Mouse (Mus musculus) kidney, embryonic 15.5 days (tissue): ENCODE measurements around the gene Slc41a3. TPM values are rescaled to one million over a fixed set of nuclear protein-coding genes. Genes with fewer than 3 reads are reported as not detected.

Experiments used
- ATAC-seq: fragments of 200-750 bp; cut with Nextera tagmentation; replicated peaks from 2 replicates; pipeline ENCODE4 v1.8.0; 2017; ENCODE audit warnings: moderate TSS enrichment; ENCODE audit not compliant: low FRiP score
- H3K27ac ChIP-seq: fragments of 300-500 bp; sonication (generic); 2 replicates; pipeline ENCODE4 v1.5.1; 2015; ENCODE audit warnings: mild to moderate bottlenecking, inconsistent platforms
- H3K27me3 ChIP-seq: fragments of 300-500 bp; sonication (generic); 2 replicates; pipeline ENCODE4 v1.6.1; 2015; ENCODE audit warnings: inconsistent platforms
- H3K36me3 ChIP-seq: fragments of 300-500 bp; sonication (generic); 2 replicates; pipeline ENCODE4 v1.6.1; 2015; ENCODE audit warnings: inconsistent platforms
- H3K4me1 ChIP-seq: fragments of 300-500 bp; sonication (generic); 2 replicates; pipeline ENCODE4 v1.6.1; 2015; ENCODE audit warnings: inconsistent platforms
- H3K4me2 ChIP-seq: fragments of 300-500 bp; sonication (generic); 2 replicates; pipeline ENCODE4 v1.6.1; 2015; ENCODE audit warnings: moderate library complexity, mild to moderate bottlenecking, inconsistent platforms
- H3K4me3 ChIP-seq: fragments of 300-500 bp; sonication (generic); replicated peaks from 2 replicates; pipeline ENCODE4 v1.5.1; 2015; ENCODE audit warnings: mild to moderate bottlenecking, inconsistent platforms
- H3K9ac ChIP-seq: fragments of 300-500 bp; sonication (generic); 2 replicates; pipeline ENCODE4 v1.6.1; 2015; ENCODE audit warnings: mild to moderate bottlenecking, inconsistent platforms
- H3K9me3 ChIP-seq: fragments of 300-500 bp; sonication (generic); replicated peaks from 2 replicates; pipeline ENCODE4 v1.6.1; 2016; ENCODE audit warnings: inconsistent platforms
- WGBS: fragments of 180-500 bp; shearing (Covaris S2); methylation state at CpG from one replicate; pipeline ENCODE4 v1.1.7; 2015; ENCODE audit warnings: mixed read lengths; 5-methylcytosine and 5-hydroxymethylcytosine counted together
- polyA plus RNA-seq: library from polyadenylated mRNA; unstranded; fragments of >200 nt; fragmentation: Nextera tagmentation; extraction: Ambion mirVana; gene quantifications from 2 replicates; pipeline ENCODE4 v1.2.1, GENCODE M21; 2015

Gene Slc41a3
- polyA plus RNA-seq, 1 experiment from 2014 or later: 7.6 TPM

DNA sequence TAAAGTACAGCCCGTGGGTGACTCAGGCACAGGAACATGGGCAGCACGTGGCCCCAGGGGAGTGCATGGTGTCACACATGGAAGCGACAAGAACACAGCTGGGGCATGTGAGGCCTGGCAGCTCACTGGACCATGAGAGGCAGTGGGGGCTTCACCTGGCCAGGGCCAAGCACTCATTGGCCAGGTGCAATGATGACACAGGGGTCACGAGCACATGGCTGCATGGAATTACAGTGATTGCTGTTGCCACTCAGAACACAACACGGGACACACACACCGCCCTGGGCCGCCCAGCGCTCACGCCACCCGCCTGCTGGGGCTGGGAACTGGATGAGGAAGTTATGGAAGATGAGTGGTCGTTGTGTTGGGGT, 56.5 kb downstream of the Slc41a3 start:
- H3K27me3 ChIP-seq: no peaks in the 10 kb centered on the region
- peaks cover 48% of the 10 kb centered on the region for H3K4me1 ChIP-seq
- H3K27ac ChIP-seq: peak overlapping the region; percentile 76
- no peaks in the 10 kb centered on the region for H3K9me3 ChIP-seq
- peak; percentile 47 for ATAC-seq
- no peak overlapping the region for H3K4me2 ChIP-seq
- peaks cover 28% of the 10 kb centered on the region for H3K36me3 ChIP-seq
- WGBS: 63% methylated on average over 11 of the region's 11 CpGs
- no peak overlapping the region for H3K4me3 ChIP-seq
- no peak overlapping the region for H3K9ac ChIP-seq

DNA sequence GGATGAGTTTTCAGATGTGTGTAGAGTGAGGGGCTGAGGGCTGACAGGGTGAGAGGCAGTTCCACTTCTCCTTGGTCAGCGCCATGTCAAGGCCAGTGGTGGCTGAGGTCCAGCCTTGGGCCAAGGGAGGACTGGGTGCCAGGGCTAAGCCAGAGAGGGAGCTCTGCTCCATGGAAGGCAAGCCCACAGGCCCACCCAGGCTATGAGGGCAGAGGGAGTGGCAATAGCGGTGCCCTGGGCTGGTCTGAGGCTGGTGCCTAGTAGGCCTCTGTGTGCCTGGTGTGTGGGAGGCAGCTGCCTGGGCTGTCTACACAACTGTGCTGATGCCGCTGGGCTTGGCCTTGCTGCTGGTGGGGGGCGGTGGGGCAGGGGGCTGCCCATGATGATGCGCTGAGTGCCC, 57.6 kb downstream of the Slc41a3 start:
- Histone ChIP-seq H3K4me2 (no peak overlapping the region), H3K4me3 (no peak overlapping the region), H3K27ac (no peak overlapping the region), H3K36me3 (peaks cover 39% of the 10 kb centered on the region), H3K4me1 (peaks cover 48% of the 10 kb centered on the region), H3K9me3 (no peaks in the 10 kb centered on the region), H3K27me3 (no peaks in the 10 kb centered on the region), H3K9ac (no peak overlapping the region)
- ATAC-seq: no peak
- 85% methylated on average over 5 of the region's 5 CpGs for WGBS

DNA sequence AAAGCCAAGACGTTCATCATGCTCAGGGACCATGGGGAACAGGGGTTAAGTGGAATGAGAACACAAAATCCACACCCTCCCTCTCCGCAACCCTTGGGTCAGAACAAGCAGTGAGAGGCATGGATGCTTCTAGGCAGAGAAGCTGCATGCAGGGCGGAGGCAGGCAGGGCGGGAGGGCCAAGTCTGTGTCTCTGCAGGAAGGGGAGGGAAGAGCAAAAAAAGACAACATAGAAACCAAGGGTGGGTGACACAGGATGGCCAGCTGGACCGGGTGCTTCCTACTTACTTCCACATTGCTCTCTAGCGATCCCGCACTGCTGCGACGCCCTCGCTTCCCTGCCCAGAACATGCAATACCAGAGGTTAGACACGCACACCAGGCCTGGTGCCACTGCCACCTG, 59.2 kb downstream of the Slc41a3 start:
- whole genome bisulfite sequencing: 68% methylated on average over 11 of the region's 11 CpGs
- no peak overlapping the region for H3K4me3 ChIP-seq
- ATAC-seq: no peak; the same call in 1 of the 2 replicates
- peak overlapping the region; percentile 80 for H3K27ac ChIP-seq
- H3K9me3 ChIP-seq: no peaks in the 10 kb centered on the region
- H3K27me3 ChIP-seq: no peaks in the 10 kb centered on the region
- H3K4me1 ChIP-seq: peaks cover 51% of the 10 kb centered on the region
- no peak overlapping the region for H3K9ac ChIP-seq
- H3K36me3 ChIP-seq: peaks cover 55% of the 10 kb centered on the region
- H3K4me2 ChIP-seq: no peak overlapping the region

DNA sequence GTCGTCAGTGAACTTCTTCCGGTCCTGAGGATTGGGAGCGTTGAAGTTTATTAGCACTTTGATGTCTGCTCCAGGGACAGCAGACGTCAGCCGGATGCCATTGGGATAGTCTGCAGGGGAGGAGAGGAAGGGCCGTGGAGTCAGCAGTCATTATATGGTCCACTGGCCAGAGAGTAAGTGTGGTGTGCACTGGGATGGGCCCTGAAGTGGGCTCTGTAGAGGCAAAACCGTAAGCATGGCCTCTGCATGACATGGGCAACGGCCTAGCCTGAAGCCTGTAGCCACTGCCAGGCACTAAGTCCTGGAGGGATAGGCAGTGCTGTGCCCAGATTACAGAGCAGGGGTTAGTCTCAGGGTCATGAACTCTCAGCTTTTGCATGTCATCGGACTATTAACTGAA, 64.2 kb downstream of the Slc41a3 start:
- ATAC-seq: peak; percentile 72
- Histone ChIP-seq H3K27me3 (no peaks in the 10 kb centered on the region), H3K4me2 (no peak overlapping the region), H3K9me3 (no peaks in the 10 kb centered on the region), H3K4me3 (no peak overlapping the region), H3K4me1 (peaks cover 11% of the 10 kb centered on the region), H3K36me3 (peaks cover 99% of the 10 kb centered on the region), H3K27ac (no peak overlapping the region), H3K9ac (no peak overlapping the region)
- 33% methylated on average over 9 of the region's 9 CpGs for WGBS

DNA sequence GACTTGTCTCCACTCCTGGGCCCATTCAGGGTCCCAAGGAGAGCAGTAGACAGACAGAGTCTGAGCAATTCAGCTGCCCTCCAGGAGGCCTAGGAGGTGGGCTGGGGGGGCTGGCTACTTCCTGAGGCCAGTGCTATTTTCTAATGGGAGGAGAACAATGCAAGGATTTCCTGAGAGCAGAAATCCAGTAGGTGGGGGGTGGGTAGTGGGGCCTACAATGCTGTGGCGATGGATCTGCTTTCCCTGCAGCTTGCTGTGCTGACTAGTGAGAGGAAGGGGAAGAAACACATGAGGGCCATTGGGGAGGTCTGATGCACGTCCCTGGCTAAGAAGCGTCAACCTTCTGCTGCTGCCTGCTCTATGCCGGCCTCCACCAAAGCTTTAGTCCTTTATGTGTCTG, 74.2 kb downstream of the Slc41a3 start:
- Histone ChIP-seq H3K27ac (peak overlapping the region; percentile 22), H3K9me3 (no peaks in the 10 kb centered on the region), H3K4me3 (no peak overlapping the region), H3K4me1 (peaks cover 18% of the 10 kb centered on the region), H3K9ac (no peak overlapping the region), H3K4me2 (no peak overlapping the region), H3K27me3 (no peaks in the 10 kb centered on the region), H3K36me3 (peaks cover 69% of the 10 kb centered on the region)
- no peak for ATAC-seq
- WGBS: 74% methylated on average over 4 of the region's 4 CpGs

DNA sequence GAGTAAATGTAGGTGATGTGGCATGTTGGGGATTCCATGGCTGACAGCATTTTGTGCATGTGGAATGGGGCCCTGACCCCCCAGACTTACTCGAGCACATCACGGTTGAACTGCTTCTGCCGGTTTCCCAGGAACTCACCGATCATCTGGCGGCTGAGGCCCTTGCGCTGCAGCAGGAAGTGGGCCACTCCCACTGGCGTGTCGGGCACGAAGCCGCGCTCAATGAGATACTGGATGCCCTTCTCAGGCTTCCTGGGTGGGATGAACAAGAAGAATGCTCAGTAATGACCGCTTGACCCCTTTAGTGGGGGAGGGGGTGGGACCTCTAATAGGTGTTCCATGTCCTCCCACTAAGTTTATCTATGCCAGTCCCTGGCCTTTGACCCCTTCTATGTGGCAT, 75.9 kb downstream of the Slc41a3 start:
- no peaks in the 10 kb centered on the region for H3K27me3 ChIP-seq
- peaks cover 57% of the 10 kb centered on the region for H3K36me3 ChIP-seq
- H3K4me3 ChIP-seq: no peak overlapping the region
- no peak overlapping the region for H3K27ac ChIP-seq
- no peak overlapping the region for H3K4me2 ChIP-seq
- no peak for ATAC-seq
- H3K4me1 ChIP-seq: peaks cover 18% of the 10 kb centered on the region
- WGBS: 57% methylated on average over 12 of the region's 12 CpGs
- no peaks in the 10 kb centered on the region for H3K9me3 ChIP-seq
- no peak overlapping the region for H3K9ac ChIP-seq

DNA sequence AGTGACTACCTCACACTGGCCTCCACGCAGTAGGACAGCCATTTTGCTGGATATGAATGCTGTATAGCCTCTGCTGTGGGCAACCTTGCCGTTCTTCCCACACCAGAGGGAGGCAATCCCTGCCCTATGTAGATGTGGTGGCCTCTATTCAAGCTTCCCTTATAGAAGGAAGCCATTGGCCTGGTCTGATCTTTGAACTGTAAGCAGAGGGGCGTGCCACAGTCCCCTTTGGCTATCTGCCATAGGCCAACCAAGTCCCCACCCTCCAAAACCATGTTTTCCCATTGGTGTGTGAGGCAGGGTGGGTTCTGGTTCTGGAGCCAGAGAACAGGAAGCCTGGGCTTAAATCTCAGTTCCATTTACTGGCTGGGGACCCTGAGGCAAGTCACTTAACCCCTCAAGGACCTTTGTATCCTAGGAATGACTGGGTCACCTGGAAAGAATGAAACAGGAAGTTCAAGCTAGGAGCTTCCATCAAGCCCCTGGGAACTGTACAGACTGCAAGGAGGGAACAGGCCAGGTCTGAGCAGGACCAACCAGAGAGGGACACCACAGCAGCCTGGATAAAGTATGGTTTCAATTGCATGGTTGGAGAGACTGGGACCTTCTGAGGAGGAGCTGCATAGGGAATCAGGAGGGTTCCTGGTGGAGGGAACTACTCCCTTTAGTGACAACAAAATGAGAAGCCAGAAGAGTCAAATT, 79.5 kb downstream of the Slc41a3 start:
- no peak overlapping the region for H3K4me3 ChIP-seq
- H3K27me3 ChIP-seq: no peaks in the 10 kb centered on the region
- peaks cover 17% of the 10 kb centered on the region for H3K4me1 ChIP-seq
- no peak overlapping the region for H3K27ac ChIP-seq
- H3K9ac ChIP-seq: no peak overlapping the region
- peaks cover 46% of the 10 kb centered on the region for H3K36me3 ChIP-seq
- no peaks in the 10 kb centered on the region for H3K9me3 ChIP-seq
- 80% methylated on average over 3 of the region's 3 CpGs for WGBS
- ATAC-seq: no peak; the same call in 1 of the 2 replicates
- no peak overlapping the region for H3K4me2 ChIP-seq

DNA sequence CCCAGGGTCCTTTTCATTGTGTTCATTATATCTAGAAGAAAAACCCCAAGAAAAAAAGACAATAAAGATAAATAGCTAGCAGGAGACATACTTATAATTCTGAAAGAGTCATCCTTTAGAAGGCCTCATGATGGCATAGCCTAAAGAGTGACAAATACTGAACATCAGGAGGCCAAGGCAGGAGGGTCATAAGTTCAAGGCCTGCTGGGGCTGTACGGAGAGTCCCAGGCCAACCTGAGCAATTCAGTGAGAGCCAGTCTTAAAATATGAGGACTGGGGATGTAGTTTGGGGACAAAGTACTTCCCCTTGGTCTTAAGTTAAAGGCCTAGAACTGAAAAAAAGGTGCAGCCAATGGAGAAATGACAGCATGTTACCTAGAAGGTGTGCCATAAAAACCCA, 82.3 kb downstream of the Slc41a3 start:
- Histone ChIP-seq H3K4me3 (no peak overlapping the region), H3K36me3 (peaks cover 54% of the 10 kb centered on the region), H3K9me3 (no peaks in the 10 kb centered on the region), H3K4me1 (peaks cover 7% of the 10 kb centered on the region; the same call in 1 of the 2 replicates), H3K9ac (no peak overlapping the region), H3K27ac (no peak overlapping the region), H3K4me2 (no peak overlapping the region), H3K27me3 (no peaks in the 10 kb centered on the region)
- WGBS: 89% methylated on average over 1 of the region's 1 CpGs
- no peak for ATAC-seq

- no peak overlapping the region for H3K27ac ChIP-seq
- no peaks in the 10 kb centered on the region for H3K27me3 ChIP-seq
- no peak for ATAC-seq
- 94% methylated on average over 6 of the region's 6 CpGs for WGBS
- 0 out of 2 replicates have a peak, but pooled peaks cover 4% of the 10 kb centered on the region for H3K4me1 ChIP-seq
- peaks cover 66% of the 10 kb centered on the region for H3K36me3 ChIP-seq
- H3K4me3 ChIP-seq: no peak overlapping the region
- H3K4me2 ChIP-seq: no peak overlapping the region
- H3K9me3 ChIP-seq: no peaks in the 10 kb centered on the region
- H3K9ac ChIP-seq: no peak overlapping the region
Measured at GRCm38 (mm10) chr6:90688003-90688402, 83.5 kb downstream of the Slc41a3 start.

DNA sequence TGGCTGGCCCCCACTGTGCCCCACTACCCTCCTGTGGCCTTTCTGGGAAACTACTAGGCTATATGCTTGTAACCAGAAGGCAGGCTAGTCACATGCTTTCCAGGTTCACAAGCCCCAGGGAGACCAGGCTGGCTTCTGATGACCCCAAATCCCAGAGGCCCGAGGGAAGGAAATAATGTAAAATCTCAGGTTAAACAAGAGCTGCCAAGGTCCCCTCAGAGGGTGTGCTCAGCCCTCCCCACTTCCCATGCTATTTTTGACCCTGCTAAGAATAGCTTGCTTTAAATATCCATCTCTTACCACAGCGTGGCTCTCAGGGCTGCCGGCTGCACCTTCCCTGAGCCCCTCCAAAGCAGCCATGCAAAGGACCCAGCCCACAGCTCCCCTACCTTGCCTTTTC, 84.2 kb downstream of the Slc41a3 start:
- H3K27ac ChIP-seq: 0 out of 2 replicates have a peak overlapping the region, but pooled peaks have one; percentile 27
- WGBS: 71% methylated on average over 3 of the region's 3 CpGs
- ATAC-seq: no peak

GRCm38 (mm10) chr6:90689500-90689899, 85.0 kb downstream of the Slc41a3 start:
- Histone ChIP-seq H3K27me3 (no peaks in the 10 kb centered on the region), H3K4me3 (no peak overlapping the region), H3K4me2 (no peak overlapping the region), H3K9me3 (no peaks in the 10 kb centered on the region), H3K27ac (no peak overlapping the region), H3K36me3 (peaks cover 80% of the 10 kb centered on the region), H3K4me1 (0 out of 2 replicates have a peak, but pooled peaks cover 4% of the 10 kb centered on the region), H3K9ac (no peak overlapping the region)
- no peak for ATAC-seq
- WGBS: 81% methylated on average over 10 of the region's 10 CpGs

More for the DNA sequence above, 84.2 kb downstream of the Slc41a3 start:
- Histone ChIP-seq H3K4me1 (0 out of 2 replicates have a peak, but pooled peaks cover 4% of the 10 kb centered on the region), H3K9me3 (no peaks in the 10 kb centered on the region), H3K36me3 (peaks cover 73% of the 10 kb centered on the region), H3K4me3 (no peak overlapping the region), H3K27me3 (no peaks in the 10 kb centered on the region), H3K9ac (no peak overlapping the region), H3K4me2 (no peak overlapping the region)

GRCm38 (mm10) chr6:90691935-90692334, 87.4 kb downstream of the Slc41a3 start:
- 83% methylated on average over 2 of the region's 2 CpGs for WGBS

DNA sequence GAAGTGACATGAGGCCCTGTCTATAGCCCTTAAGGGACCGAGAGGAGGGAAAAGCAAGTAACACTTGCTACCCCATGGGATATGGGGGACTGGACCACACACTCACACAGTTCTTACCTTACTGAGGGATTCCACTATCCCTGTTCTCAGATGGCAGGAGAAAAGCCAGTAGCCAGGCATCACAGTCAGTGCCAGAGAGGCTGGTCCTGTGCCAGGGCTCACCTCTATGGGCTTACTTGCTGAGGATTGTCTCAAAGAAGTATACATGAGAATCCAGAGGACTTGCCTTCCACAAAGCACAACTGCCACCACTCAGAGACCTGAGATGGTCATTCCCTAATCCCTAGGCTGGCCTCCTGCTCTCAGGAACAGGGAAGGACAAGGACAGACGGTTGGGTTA, 87.9 kb downstream of the Slc41a3 start:
- no peaks in the 10 kb centered on the region for H3K9me3 ChIP-seq
- H3K4me1 ChIP-seq: 0 out of 2 replicates have a peak, but pooled peaks cover 4% of the 10 kb centered on the region
- no peak for ATAC-seq
- H3K4me3 ChIP-seq: no peak overlapping the region
- no peak overlapping the region for H3K9ac ChIP-seq
- peaks cover 73% of the 10 kb centered on the region for H3K36me3 ChIP-seq
- H3K4me2 ChIP-seq: no peak overlapping the region
- no peak overlapping the region for H3K27ac ChIP-seq
- WGBS: 87% methylated on average over 2 of the region's 2 CpGs
- no peaks in the 10 kb centered on the region for H3K27me3 ChIP-seq

More at GRCm38 (mm10) chr6:90691935-90692334, 87.4 kb downstream of the Slc41a3 start:
- Histone ChIP-seq H3K4me3 (no peak overlapping the region), H3K27ac (no peak overlapping the region), H3K9me3 (no peaks in the 10 kb centered on the region), H3K36me3 (peaks cover 78% of the 10 kb centered on the region), H3K9ac (no peak overlapping the region), H3K4me2 (no peak overlapping the region), H3K4me1 (0 out of 2 replicates have a peak, but pooled peaks cover 4% of the 10 kb centered on the region), H3K27me3 (no peaks in the 10 kb centered on the region)
- no peak for ATAC-seq
